Mouse (Mus musculus): ENCODE data around the gene Ifitm10. TPM values are rescaled to one million over a fixed set of nuclear protein-coding genes. Genes with fewer than 3 reads are reported as not detected.

Gene Ifitm10
- polyA plus RNA-seq, 1 experiment from 2014 or later: 3.0 TPM

GRCm38 (mm10) chr7:142388740-142389139, 15.2 kb upstream of the Ifitm10 start:
- no peak overlapping the region for H3K27ac ChIP-seq (replicated peaks)
- no peak overlapping the region for H3K4me2 ChIP-seq
- no peak overlapping the region for H3K4me3 ChIP-seq
- no peak overlapping the region for H3K9ac ChIP-seq
- no peaks in the 10 kb centered on the region for H3K27me3 ChIP-seq
- peaks cover 20% of the 10 kb centered on the region for H3K36me3 ChIP-seq
- H3K4me1 ChIP-seq (replicated peaks): peaks cover 19% of the 10 kb centered on the region
- 97% methylated on average over 2 of the region's 2 CpGs for WGBS
- H3K9me3 ChIP-seq: no peaks in the 10 kb centered on the region
- no peak for ATAC-seq (ENCODE audit: low read depth)

GRCm38 (mm10) chr7:142388198-142388597, 14.6 kb upstream of the Ifitm10 start:
- H3K9ac ChIP-seq: peak overlapping the region; percentile 52; the same call in 1 of the 2 replicates
- H3K4me2 ChIP-seq: peak overlapping the region; percentile 95
- H3K4me3 ChIP-seq: peak overlapping the region; percentile 92
- H3K27me3 ChIP-seq: no peaks in the 10 kb centered on the region
- no peaks in the 10 kb centered on the region for H3K9me3 ChIP-seq
- H3K36me3 ChIP-seq: peaks cover 25% of the 10 kb centered on the region
- H3K4me1 ChIP-seq (replicated peaks): peaks cover 19% of the 10 kb centered on the region
- ATAC-seq (ENCODE audit: low read depth): peak; percentile 32
- peak overlapping the region; percentile 68 for H3K27ac ChIP-seq (replicated peaks)
- 96% methylated on average over 1 of the region's 1 CpGs for WGBS

- Histone ChIP-seq H3K36me3 (peaks cover 31% of the 10 kb centered on the region), H3K9ac (peak within 1 kb of the TSS; percentile 89), H3K4me3 (peak within 1 kb of the TSS; percentile 92), H3K27me3 (no peaks in the 10 kb centered on the region), H3K4me2 (peak within 1 kb of the TSS; percentile 95), H3K27ac (replicated peaks) (peak within 1 kb of the TSS; percentile 76), H3K9me3 (no peaks in the 10 kb centered on the region), H3K4me1 (replicated peaks) (peaks cover 19% of the 10 kb centered on the region)
- WGBS: under 1% methylated on average over 55 of the region's 55 CpGs
- peak; percentile 98 for ATAC-seq (ENCODE audit: low read depth)
Observed at GRCm38 (mm10) chr7:142387419-142388148, 14.0 kb upstream of the Ifitm10 start, which contains the start of gene Ctsd. Gene Ctsd, minus strand, starts transcription at chr7:142388038.

DNA sequence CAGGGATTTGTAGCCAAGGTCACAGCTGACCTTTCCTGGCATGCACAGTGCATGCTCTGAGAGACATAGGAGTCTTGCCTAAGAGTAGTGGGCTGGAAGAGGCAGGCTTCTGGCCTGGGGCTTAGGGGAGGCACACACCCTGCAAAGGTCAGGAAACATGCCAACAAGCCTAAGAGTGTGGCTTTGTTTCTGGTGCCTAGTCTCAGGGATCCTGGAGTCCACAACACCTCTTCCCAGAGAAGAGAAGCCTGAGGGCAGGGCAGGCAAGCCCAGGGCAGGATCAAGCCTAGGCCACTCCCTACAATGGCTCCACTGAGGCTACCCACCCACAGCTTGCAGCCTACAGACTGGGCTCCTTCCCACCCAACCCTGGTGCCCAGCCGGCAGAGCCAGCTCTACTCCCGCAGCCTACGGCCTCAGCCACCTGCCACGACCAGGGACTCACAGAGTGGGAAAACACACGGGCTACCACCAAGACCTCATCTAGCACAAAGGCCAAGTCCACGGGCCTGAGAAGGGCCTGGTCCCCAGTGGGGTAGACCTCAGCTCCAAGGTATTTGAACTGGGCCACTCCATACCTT, 13.2 kb upstream of the Ifitm10 start:
- Histone ChIP-seq H3K4me2 (peak overlapping the region; percentile 95), H3K4me1 (replicated peaks) (peaks cover 19% of the 10 kb centered on the region), H3K9ac (peak overlapping the region; percentile 89), H3K27ac (replicated peaks) (peak overlapping the region; percentile 76; the same call in 1 of the 2 replicates), H3K9me3 (no peaks in the 10 kb centered on the region), H3K27me3 (no peaks in the 10 kb centered on the region), H3K4me3 (peak overlapping the region; percentile 92), H3K36me3 (peaks cover 40% of the 10 kb centered on the region)
- ATAC-seq (ENCODE audit: low read depth): no peak
- 62% methylated on average over 6 of the region's 6 CpGs for WGBS

DNA sequence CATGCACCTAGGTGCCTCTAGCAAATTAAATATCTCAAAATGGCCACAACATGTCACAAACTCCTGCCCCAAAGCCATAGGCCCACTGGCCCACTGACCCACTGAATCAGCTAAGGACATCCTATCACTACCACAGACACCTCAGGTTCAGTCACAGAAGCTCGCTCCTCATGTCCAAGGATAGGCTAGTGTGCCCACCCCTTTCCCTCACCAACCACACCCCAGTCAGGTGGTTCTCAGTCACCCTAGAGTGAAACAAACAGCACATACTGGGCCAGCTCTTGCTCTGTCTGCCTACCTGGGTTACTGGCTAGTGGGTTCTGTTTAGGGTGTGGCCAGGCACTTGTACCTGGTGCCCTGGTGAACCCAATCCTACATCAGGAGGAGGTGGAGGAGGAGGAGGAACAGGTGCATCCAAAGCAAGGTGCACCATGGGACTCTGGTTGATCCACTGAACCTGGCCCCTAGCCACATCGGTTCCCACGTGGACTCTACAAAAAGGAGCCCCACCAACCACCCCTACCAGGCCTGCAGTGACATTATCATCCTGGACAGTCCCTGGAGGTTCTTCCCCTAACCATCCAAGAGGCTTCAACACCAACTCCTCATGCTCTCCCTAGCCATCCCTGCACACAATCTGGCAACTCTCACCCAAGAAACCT, 12.3 kb upstream of the Ifitm10 start:
- peak overlapping the region; percentile 92 for H3K4me3 ChIP-seq

GRCm38 (mm10) chr7:142384306-142384705, 10.8 kb upstream of the Ifitm10 start:
- Histone ChIP-seq H3K36me3 (peaks cover 64% of the 10 kb centered on the region), H3K4me2 (no peak overlapping the region), H3K9ac (no peak overlapping the region), H3K27me3 (no peaks in the 10 kb centered on the region), H3K4me3 (no peak overlapping the region), H3K27ac (replicated peaks) (no peak overlapping the region), H3K9me3 (no peaks in the 10 kb centered on the region), H3K4me1 (replicated peaks) (peaks cover 19% of the 10 kb centered on the region)
- 81% methylated on average over 10 of the region's 10 CpGs for WGBS
- ATAC-seq (ENCODE audit: low read depth): no peak

More for the DNA sequence above, 12.3 kb upstream of the Ifitm10 start:
- no peaks in the 10 kb centered on the region for H3K27me3 ChIP-seq
- H3K4me1 ChIP-seq (replicated peaks): peaks cover 19% of the 10 kb centered on the region
- no peaks in the 10 kb centered on the region for H3K9me3 ChIP-seq
- no peak for ATAC-seq (ENCODE audit: low read depth)
- peak overlapping the region; percentile 89 for H3K9ac ChIP-seq
- peak overlapping the region; percentile 95 for H3K4me2 ChIP-seq
- no peak overlapping the region for H3K27ac ChIP-seq (replicated peaks)
- H3K36me3 ChIP-seq: peaks cover 49% of the 10 kb centered on the region
- 88% methylated on average over 3 of the region's 3 CpGs for WGBS

DNA sequence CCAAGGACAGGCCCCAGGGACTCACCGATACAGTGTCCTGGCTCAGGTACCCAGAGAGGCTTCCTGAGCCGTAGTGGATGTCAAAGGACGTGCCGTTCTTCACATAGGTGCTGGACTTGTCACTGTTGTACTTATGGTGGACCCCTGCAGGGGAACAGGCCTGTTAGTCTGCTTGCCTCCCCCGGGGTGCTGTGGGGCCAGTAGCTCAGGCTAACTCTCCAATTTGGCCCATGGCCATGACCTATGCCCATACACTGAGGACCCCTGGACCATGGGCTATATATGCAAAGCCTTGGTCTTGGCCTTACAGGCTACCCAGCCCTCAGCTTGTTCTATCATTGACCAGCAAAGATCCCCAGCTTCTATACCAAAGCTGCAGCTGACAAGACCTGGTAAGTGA, 9.0 kb upstream of the Ifitm10 start, which contains the start of gene Gm49369:
Gm49369 (minus strand) TSS at position 101 of the 400 bp plus-strand sequence.
- no peak within 1 kb of the TSS for H3K4me3 ChIP-seq
- WGBS: 94% methylated on average over 5 of the region's 5 CpGs
- no peak for ATAC-seq (ENCODE audit: low read depth)
- H3K9ac ChIP-seq: no peak within 1 kb of the TSS
- H3K9me3 ChIP-seq: no peaks in the 10 kb centered on the region
- peaks cover 19% of the 10 kb centered on the region for H3K4me1 ChIP-seq (replicated peaks)
- no peaks in the 10 kb centered on the region for H3K27me3 ChIP-seq
- H3K36me3 ChIP-seq: peaks cover 82% of the 10 kb centered on the region
- H3K27ac ChIP-seq (replicated peaks): no peak within 1 kb of the TSS
- H3K4me2 ChIP-seq: no peak within 1 kb of the TSS

- H3K27ac ChIP-seq (replicated peaks): no peak overlapping the region
- no peak overlapping the region for H3K4me3 ChIP-seq
- H3K4me2 ChIP-seq: no peak overlapping the region
- ATAC-seq (ENCODE audit: low read depth): no peak
- H3K27me3 ChIP-seq: no peaks in the 10 kb centered on the region
- no peak overlapping the region for H3K9ac ChIP-seq
- peaks cover 8% of the 10 kb centered on the region for H3K4me1 ChIP-seq (replicated peaks)
- no peaks in the 10 kb centered on the region for H3K9me3 ChIP-seq
- WGBS: 91% methylated on average over 4 of the region's 4 CpGs
- peaks cover 96% of the 10 kb centered on the region for H3K36me3 ChIP-seq
Observed at GRCm38 (mm10) chr7:142381175-142381574, 7.6 kb upstream of the Ifitm10 start.

DNA sequence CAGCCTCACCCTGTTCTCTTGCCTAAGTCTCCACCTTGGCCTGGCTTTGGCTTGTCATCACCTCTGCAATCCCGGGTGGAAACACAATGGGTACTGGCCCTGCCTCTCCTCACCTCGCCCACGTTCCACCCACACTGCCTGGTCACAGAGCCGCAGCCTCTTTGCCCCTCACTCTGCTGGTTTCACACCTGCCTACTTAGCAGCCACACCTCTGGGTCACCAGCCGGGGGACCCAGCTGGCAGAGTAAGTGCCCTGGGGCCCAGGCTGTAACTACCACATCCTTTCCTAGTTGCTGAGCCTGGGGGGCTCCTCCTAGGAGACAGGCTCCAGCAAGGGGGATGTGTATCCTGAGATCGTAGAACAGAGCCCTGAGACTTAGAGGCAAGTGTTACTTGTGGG, 5.6 kb upstream of the Ifitm10 start:
- Histone ChIP-seq H3K4me1 (replicated peaks) (no peaks in the 10 kb centered on the region), H3K27me3 (peaks cover 7% of the 10 kb centered on the region; the same call in 1 of the 2 replicates), H3K36me3 (peaks cover 97% of the 10 kb centered on the region), H3K9me3 (no peaks in the 10 kb centered on the region), H3K4me2 (no peak overlapping the region), H3K9ac (no peak overlapping the region), H3K4me3 (no peak overlapping the region), H3K27ac (replicated peaks) (no peak overlapping the region)
- ATAC-seq (ENCODE audit: low read depth): no peak
- 84% methylated on average over 6 of the region's 6 CpGs for WGBS

GRCm38 (mm10) chr7:142377233-142377925, 3.8 kb upstream of the Ifitm10 start:
- H3K36me3 ChIP-seq: peaks cover 79% of the 10 kb centered on the region
- no peak overlapping the region for H3K9ac ChIP-seq
- H3K4me3 ChIP-seq: no peak overlapping the region
- WGBS: 93% methylated on average over 14 of the region's 14 CpGs
- no peaks in the 10 kb centered on the region for H3K9me3 ChIP-seq
- H3K4me1 ChIP-seq (replicated peaks): peaks cover 2% of the 10 kb centered on the region; the same call in 1 of the 2 replicates
- no peak for ATAC-seq (ENCODE audit: low read depth)
- no peak overlapping the region for H3K27ac ChIP-seq (replicated peaks)
- peaks cover 24% of the 10 kb centered on the region for H3K27me3 ChIP-seq
- H3K4me2 ChIP-seq: no peak overlapping the region

GRCm38 (mm10) chr7:142376096-142376495, 2.5 kb upstream of the Ifitm10 start:
- H3K27ac ChIP-seq (replicated peaks): no peak overlapping the region
- ATAC-seq (ENCODE audit: low read depth): no peak
- H3K27me3 ChIP-seq: peaks cover 37% of the 10 kb centered on the region
- no peak overlapping the region for H3K4me3 ChIP-seq
- WGBS: 81% methylated on average over 4 of the region's 4 CpGs
- H3K4me2 ChIP-seq: no peak overlapping the region
- H3K9ac ChIP-seq: no peak overlapping the region
- peaks cover 66% of the 10 kb centered on the region for H3K36me3 ChIP-seq
- no peaks in the 10 kb centered on the region for H3K9me3 ChIP-seq
- peaks cover 10% of the 10 kb centered on the region; the same call in 1 of the 2 replicates for H3K4me1 ChIP-seq (replicated peaks)
